Mouse (Mus musculus) v-Abl transformed pro-B cells (cell line): ENCODE results near the gene Olfr548-ps1.
"Not testable (repeated sequence)": the region's sequence is repeated elsewhere in the genome, so short reads cannot be mapped to it uniquely, and the experiment has no call there.

ENCODE experiments used
- in situ Hi-C, 2 experiments: fragments of 400-800 bp; cut with MboI; formaldehyde crosslinking; loops; one replicate each; pipeline ENCODE4 v1.15.1; 2025; ENCODE audit not compliant: unreplicated experiment in 2 of 2

The Olfr548-ps1 gene

DNA sequence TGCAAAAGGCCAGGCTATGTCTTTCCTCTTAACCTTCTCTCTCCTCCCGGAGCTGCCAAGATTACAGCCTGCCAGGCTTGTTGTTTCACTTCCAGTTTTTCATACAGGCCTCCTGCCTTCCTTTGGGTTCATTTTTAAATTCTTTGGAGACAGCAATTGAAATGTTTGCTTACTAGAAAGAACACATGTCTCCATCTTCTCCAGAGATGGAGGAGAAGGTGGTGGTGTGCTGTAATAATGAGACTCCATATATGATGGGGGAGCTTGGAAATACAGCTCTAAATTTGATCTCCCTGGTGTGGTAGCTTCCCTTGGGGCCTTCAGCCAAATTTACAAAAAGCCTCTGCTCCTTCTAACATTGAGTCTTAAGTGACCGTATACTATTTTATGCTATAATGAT is at the start of gene Olfr548-ps1:
TSS of gene Olfr548-ps1 (plus strand) at position 301 of the 400 bp plus-strand sequence.
- in situ Hi-C loops = no loop called here

- in situ Hi-C loops = not testable (repeated sequence)
These were observed 46.3 kb upstream of the Olfr548-ps1 start for GRCm38 (mm10) chr7:102494416-102494815.

- in situ Hi-C loops = no loop called here
These were observed 41.2 kb upstream of the Olfr548-ps1 start, which contains the start of gene Olfr545 for GRCm38 (mm10) chr7:102499473-102499872. Gene Olfr545, minus strand, starts transcription at chr7:102499573.

DNA sequence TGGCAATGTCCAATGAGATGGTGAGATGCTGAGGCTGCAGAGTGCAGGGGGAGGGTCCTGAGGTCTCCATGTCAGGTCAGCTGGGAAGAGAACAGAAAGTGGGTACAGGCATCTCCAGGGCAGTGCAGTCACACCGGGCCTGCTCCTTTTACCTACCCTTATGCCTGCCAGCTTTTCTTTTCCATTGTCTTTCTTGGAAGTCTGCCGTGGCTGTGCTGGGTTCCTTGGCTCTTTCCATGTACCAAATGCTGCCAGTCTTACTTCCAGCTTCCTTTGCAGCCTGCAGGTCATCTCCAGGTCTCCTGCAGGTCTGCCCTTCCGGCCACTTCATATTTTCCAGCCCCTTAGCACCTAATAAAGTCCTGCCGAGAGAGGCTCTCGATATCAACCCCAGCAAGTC is 38.7 kb upstream of the Olfr548-ps1 start:
- in situ Hi-C loops = loop anchor here (25.0 kb wide), 1 partner anchor 1210 kb away; the partner anchor contains the start of gene Olfr243 (in 2 of the 2)

DNA sequence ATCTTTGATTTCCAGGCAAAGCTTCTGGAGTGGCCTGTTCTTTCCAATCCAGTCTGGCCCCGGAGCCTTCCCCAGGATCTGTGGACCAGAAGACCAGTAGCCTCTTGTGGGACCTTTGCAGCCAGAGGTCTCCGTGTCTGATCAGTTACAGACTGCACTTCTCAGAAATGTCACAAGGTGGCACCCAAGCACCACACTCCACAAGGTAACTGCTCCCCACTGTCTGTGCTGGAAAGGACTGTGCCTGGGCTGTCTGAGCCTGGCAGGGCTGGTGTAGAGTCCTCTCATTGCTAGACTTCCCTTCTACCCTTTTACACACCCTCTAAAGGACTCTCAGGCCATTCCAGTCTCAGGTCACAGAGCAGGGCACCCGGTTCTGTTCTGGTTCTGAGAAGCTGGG is 33.8 kb upstream of the Olfr548-ps1 start:
- in situ Hi-C loops = loop anchor here (5.0 to 25.0 kb wide), 2 partner anchors 410 to 1205 kb away; partner anchors contain the start of genes Olfr243 (in 2 of the 2) and Olfr571 (in 1 of the 2)

- in situ Hi-C loops = loop anchor here (5.0 to 25.0 kb wide), 2 partner anchors 409 to 1204 kb away; partner anchors contain the start of genes Olfr243 (in 2 of the 2) and Olfr571 (in 1 of the 2)
These were observed 32.6 kb upstream of the Olfr548-ps1 start for GRCm38 (mm10) chr7:102508066-102508465.

GRCm38 (mm10) chr7:102508666-102509065 is 32.0 kb upstream of the Olfr548-ps1 start:
- in situ Hi-C loops = loop anchor here (5.0 to 25.0 kb wide), 2 partner anchors 409 to 1204 kb away; partner anchors contain the start of genes Olfr243 (in 2 of the 2) and Olfr571 (in 1 of the 2)

DNA sequence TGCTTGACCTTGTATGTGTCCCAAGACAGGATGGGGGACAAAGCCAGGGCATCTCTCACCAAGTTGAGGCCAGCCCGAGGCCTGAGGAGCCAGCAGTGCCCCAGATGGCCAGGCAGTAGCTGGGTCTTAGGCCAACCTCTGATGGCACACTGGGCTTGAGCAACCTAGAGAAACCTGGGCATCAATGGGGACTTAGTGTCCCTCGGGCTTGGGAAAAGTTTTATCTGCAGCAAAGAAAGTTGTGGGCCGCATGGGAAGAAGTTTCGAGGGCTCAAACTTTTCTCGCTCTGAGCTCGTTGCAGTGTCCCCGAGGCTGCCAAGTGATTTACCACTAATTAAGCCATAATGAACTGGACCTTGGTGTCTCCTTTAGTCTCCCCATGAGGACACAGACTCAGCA is 31.0 kb upstream of the Olfr548-ps1 start:
- in situ Hi-C loops = loop anchor here (5.0 to 25.0 kb wide), 7 partner anchors 128 to 1688 kb away; partner anchors contain the start of genes Olfr243 (in 2 of the 2), Olfr554 (in 2 of the 2), Olfr633 (in 2 of the 2) and Olfr557 (in 1 of the 2)

DNA sequence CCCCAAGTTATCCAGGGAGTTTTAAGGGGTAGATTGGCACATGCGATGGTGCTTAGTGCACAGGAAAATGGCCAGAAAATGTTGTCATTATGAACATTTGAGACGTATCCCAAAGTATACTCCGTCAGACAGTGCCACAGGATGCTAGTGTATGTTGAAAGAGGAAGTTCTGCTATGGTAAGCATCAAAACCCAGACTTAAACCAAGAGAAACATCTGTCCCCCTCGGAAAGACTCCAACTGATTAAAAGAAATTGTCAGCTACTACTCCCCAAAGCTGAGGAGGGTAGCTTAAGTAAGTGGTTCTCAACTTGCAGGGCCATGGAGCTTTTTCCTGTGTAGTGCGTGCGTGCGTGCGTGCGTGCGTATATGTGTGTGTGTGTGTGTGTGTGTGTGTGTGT is 28.8 kb upstream of the Olfr548-ps1 start:
- in situ Hi-C loops = loop anchor here (5.0 to 25.0 kb wide), 6 partner anchors 125 to 1685 kb away; partner anchors contain the start of genes Olfr243 (in 2 of the 2), Olfr554 (in 2 of the 2), Olfr633 (in 2 of the 2) and Olfr557 (in 1 of the 2)

GRCm38 (mm10) chr7:102512814-102513435 is 27.8 kb upstream of the Olfr548-ps1 start:
- in situ Hi-C loops = loop anchor here (5.0 to 25.0 kb wide), 6 partner anchors 124 to 1684 kb away; partner anchors contain the start of genes Olfr243 (in 2 of the 2), Olfr554 (in 2 of the 2), Olfr633 (in 2 of the 2) and Olfr557 (in 1 of the 2)

DNA sequence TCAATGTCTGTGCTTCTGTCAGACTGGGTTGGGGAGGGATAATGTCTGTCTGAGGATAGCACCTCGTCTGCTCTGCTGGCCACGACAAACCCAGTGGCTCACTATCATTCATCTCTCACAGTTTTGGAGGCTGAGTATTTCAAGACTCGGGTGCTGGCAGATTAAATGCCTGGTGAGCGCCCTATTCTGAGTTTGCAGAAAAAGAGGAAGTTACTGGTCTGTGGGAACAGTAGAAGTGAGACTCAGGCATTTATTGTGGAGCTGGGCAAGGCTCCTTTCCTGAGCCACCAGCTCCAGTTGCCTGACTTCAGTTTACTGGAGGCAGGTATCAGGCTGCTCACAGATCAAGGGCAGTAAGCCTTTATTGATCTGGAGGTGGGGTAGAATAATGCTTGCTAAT is 26.6 kb upstream of the Olfr548-ps1 start:
- in situ Hi-C loops = loop anchor here (5.0 to 25.0 kb wide), 6 partner anchors 123 to 1683 kb away; partner anchors contain the start of genes Olfr243 (in 2 of the 2), Olfr554 (in 2 of the 2), Olfr633 (in 2 of the 2) and Olfr557 (in 1 of the 2)

- in situ Hi-C loops = loop anchor here (5.0 to 25.0 kb wide), 4 partner anchors 406 to 1668 kb away; partner anchors contain the start of genes Olfr243 (in 2 of the 2), Olfr633 (in 2 of the 2), Olfr572 (in 1 of the 2) and Olfr648 (in 1 of the 2)
These were observed 24.2 kb upstream of the Olfr548-ps1 start for GRCm38 (mm10) chr7:102516261-102517050.

DNA sequence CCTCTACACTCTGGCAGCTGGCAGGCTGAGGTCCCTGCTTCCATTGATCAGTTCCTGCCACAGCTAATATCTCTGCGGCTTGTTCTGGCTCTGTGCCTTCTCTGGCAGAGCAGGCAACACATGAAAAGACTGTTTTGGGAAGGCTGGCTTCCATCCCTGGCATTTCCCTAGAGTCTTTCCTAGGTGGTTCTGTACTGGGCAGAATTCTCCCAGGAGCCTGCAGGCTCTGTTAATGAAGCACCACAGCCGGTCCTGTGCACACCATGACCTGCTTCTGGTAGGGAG is 23.7 kb upstream of the Olfr548-ps1 start:
- in situ Hi-C loops = loop anchor here (5.0 to 25.0 kb wide), 4 partner anchors 405 to 1668 kb away; partner anchors contain the start of genes Olfr243 (in 2 of the 2), Olfr633 (in 2 of the 2), Olfr572 (in 1 of the 2) and Olfr648 (in 1 of the 2)

DNA sequence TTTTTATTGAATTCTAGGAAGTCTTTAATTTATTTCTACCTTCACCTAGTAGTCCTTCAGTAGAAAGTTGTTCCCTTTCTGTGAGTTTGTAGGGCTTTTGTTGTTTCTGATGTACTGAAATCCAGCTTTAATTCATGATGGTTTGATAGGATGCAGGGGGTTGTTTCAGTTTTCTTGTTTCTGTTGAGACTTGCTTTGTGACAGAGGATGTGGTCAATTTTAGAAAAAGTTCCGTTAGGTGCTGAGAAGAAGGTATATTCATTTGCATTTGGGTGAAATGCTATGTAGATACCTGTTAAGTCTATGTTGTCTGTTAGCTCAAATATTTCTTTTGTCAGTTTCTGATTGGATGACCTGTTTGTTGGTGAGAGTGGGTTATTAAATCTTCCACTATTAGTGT is 11.6 kb upstream of the Olfr548-ps1 start:
- in situ Hi-C loops = no loop called here

- in situ Hi-C loops = no loop called here
These were observed 6.2 kb upstream of the Olfr548-ps1 start, which contains the start of gene Olfr547 for GRCm38 (mm10) chr7:102534449-102534848. Gene Olfr547, plus strand, starts transcription at chr7:102534749.

- in situ Hi-C loops = no loop called here
These were observed 555 bp downstream of the Olfr548-ps1 start for GRCm38 (mm10) chr7:102541251-102541650.

DNA sequence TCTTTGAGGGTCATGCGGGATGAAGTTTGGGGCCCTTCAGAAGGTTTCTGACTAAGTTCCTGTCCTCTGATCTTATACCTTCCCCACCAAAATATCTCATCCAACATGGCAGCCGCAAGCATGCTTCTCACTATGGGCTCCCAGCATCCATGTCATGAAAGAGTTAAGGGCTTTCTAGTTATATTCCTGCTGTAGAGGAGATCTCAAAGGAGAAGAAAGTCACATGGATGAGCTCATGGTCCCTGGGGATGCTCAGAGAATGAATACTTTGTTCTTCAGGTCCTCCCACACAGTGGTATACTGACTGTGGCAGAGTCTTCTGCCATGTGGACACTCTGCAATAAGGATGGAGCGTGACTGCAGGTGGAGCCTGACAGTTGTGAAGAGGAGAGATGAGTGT is 8.9 kb downstream of the Olfr548-ps1 start, which contains the start of gene Olfr549:
TSS of gene Olfr549 (plus strand) at position 301 of the 400 bp plus-strand sequence.
- in situ Hi-C loops = no loop called here

GRCm38 (mm10) chr7:102553279-102553678 is 12.6 kb downstream of the Olfr548-ps1 start:
- in situ Hi-C loops = no loop called here

- in situ Hi-C loops = no loop called here
These were observed 24.6 kb downstream of the Olfr548-ps1 start, which contains the start of gene Trim21 for GRCm38 (mm10) chr7:102564999-102565997. Gene Trim21, minus strand, starts transcription at chr7:102565486.
